Mouse (Mus musculus) ES-Bruce4 (cell line): ENCODE results near the gene Sf3b3.

Experiments used
- CTCF ChIP-seq: IDR thresholded peaks from one replicate; pipeline ENCODE4 v1.8.1; 2011; ENCODE audit warnings: low read depth, low read length
- POLR2A ChIP-seq: IDR thresholded peaks from one replicate; pipeline ENCODE4 v1.8.1; 2011; ENCODE audit warnings: low read length; ENCODE audit not compliant: insufficient read depth

DNA sequence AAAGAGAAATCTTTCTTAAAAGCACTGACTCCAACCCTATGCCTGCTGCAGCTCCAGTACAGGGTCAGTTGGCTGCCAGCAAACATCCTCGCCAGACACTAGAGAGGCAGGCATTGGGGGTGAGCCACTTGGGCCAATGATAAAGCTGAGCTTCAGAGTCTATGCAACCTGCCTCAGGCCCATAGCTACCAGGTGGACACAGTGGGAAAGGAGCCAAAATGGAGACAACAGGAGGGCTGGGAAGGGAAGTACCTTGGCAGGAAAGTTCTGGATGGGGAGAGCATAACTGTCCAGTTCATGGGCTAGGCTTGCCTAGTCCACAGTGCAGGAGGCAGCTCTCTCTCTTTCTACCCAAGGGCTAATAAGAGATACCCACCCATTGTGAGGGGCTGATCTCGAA lies 46.3 kb upstream of the Sf3b3 start:
- no peak for TF ChIP-seq CTCF
- TF ChIP-seq POLR2A = no peak
